Mouse (Mus musculus): ENCODE measurements at regions not wholly inside any gene's neighbourhood (a gene's known extent, or its start where the extent isn't known, plus 50 kb on each side); places are given as distances from the start of the nearest gene placed in this dataset.

GRCm38 (mm10) chr4:125399376-125400112 is 91.0 kb upstream of the Grik3 start:
- 88% methylated on average over 13 of the region's 13 CpGs for WGBS
- no peak overlapping the region for H3K4me3 ChIP-seq
- no peaks in the 10 kb centered on the region for H3K36me3 ChIP-seq
- no peak for DNase-seq (ENCODE audit: low spot score)
- H3K4me1 ChIP-seq: peaks cover 4% of the 10 kb centered on the region; the same call in 1 of the 2 replicates
- H3K9me3 ChIP-seq (replicated peaks): no peaks in the 10 kb centered on the region
- H3K27ac ChIP-seq: no peak overlapping the region
- H3K27me3 ChIP-seq (ENCODE audit: low read depth, poor library complexity, severe bottlenecking): peaks cover 61% of the 10 kb centered on the region

- H3K4me3 ChIP-seq: no peak overlapping the region
- H3K36me3 ChIP-seq: no peaks in the 10 kb centered on the region
- H3K27ac ChIP-seq: no peak overlapping the region
Measured at GRCm38 (mm10) chr4:125397007-125397461, 93.5 kb upstream of the Grik3 start.

GRCm38 (mm10) chr4:125391269-125391668 is 99.2 kb upstream of the Grik3 start:
- Histone ChIP-seq H3K36me3 (no peaks in the 10 kb centered on the region), H3K4me3 (no peak overlapping the region), H3K27me3 (ENCODE audit: low read depth, poor library complexity, severe bottlenecking) (peaks cover 29% of the 10 kb centered on the region; the same call in 1 of the 2 replicates), H3K4me1 (0 out of 2 replicates have a peak, but pooled peaks cover 3% of the 10 kb centered on the region), H3K27ac (no peak overlapping the region), H3K9me3 (replicated peaks) (no peaks in the 10 kb centered on the region)
- WGBS: 66% methylated on average over 6 of the region's 6 CpGs
- no peak for DNase-seq (ENCODE audit: low spot score)

More at GRCm38 (mm10) chr4:125397007-125397461, 93.5 kb upstream of the Grik3 start:
- 63% methylated on average over 12 of the region's 12 CpGs for WGBS
- Histone ChIP-seq H3K4me1 (0 out of 2 replicates have a peak, but pooled peaks cover 3% of the 10 kb centered on the region), H3K27me3 (ENCODE audit: low read depth, poor library complexity, severe bottlenecking) (peaks cover 54% of the 10 kb centered on the region), H3K9me3 (replicated peaks) (no peaks in the 10 kb centered on the region)
- DNase-seq (ENCODE audit: low spot score): no peak

GRCm38 (mm10) chr4:125385811-125386210 is 104.7 kb upstream of the Grik3 start:
- Histone ChIP-seq H3K27me3 (ENCODE audit: low read depth, poor library complexity, severe bottlenecking) (0 out of 2 replicates have a peak, but pooled peaks cover 2% of the 10 kb centered on the region), H3K27ac (no peak overlapping the region), H3K9me3 (replicated peaks) (no peaks in the 10 kb centered on the region), H3K4me1 (no peaks in the 10 kb centered on the region; the same call in 1 of the 2 replicates), H3K4me3 (no peak overlapping the region), H3K36me3 (no peaks in the 10 kb centered on the region)
- DNase-seq (ENCODE audit: low spot score): no peak
- 79% methylated on average over 4 of the region's 4 CpGs for WGBS

GRCm38 (mm10) chr4:125364011-125364410 is 126.5 kb upstream of the Grik3 start:
- 78% methylated on average over 9 of the region's 9 CpGs for WGBS
- H3K27me3 ChIP-seq (ENCODE audit: low read depth, poor library complexity, severe bottlenecking): 0 out of 2 replicates have a peak, but pooled peaks cover 3% of the 10 kb centered on the region
- no peaks in the 10 kb centered on the region for H3K9me3 ChIP-seq (replicated peaks)
- DNase-seq (ENCODE audit: low spot score): no peak
- H3K36me3 ChIP-seq: no peaks in the 10 kb centered on the region
- H3K4me3 ChIP-seq: no peak overlapping the region
- no peak overlapping the region for H3K27ac ChIP-seq
- H3K4me1 ChIP-seq: peaks cover 2% of the 10 kb centered on the region; the same call in 1 of the 2 replicates

- Histone ChIP-seq H3K4me3 (no peak overlapping the region), H3K4me1 (peaks cover 2% of the 10 kb centered on the region; the same call in 1 of the 2 replicates), H3K36me3 (no peaks in the 10 kb centered on the region), H3K27me3 (ENCODE audit: low read depth, poor library complexity, severe bottlenecking) (0 out of 2 replicates have a peak, but pooled peaks cover 4% of the 10 kb centered on the region), H3K27ac (no peak overlapping the region), H3K9me3 (replicated peaks) (no peaks in the 10 kb centered on the region)
- no peak for DNase-seq (ENCODE audit: low spot score)
- WGBS: 77% methylated on average over 18 of the region's 18 CpGs
Measured at GRCm38 (mm10) chr4:125361611-125362520, 128.6 kb upstream of the Grik3 start.

- 93% methylated on average over 2 of the region's 2 CpGs for WGBS
- no peaks in the 10 kb centered on the region for H3K9me3 ChIP-seq (replicated peaks)
- no peaks in the 10 kb centered on the region for H3K36me3 ChIP-seq
- H3K4me1 ChIP-seq: peaks cover 1% of the 10 kb centered on the region; the same call in 1 of the 2 replicates
- no peak overlapping the region for H3K27ac ChIP-seq
- 0 out of 2 replicates have a peak, but pooled peaks cover 9% of the 10 kb centered on the region for H3K27me3 ChIP-seq (ENCODE audit: low read depth, poor library complexity, severe bottlenecking)
- no peak for DNase-seq (ENCODE audit: low spot score)
- no peak overlapping the region for H3K4me3 ChIP-seq
Measured at GRCm38 (mm10) chr4:125358356-125358755, 132.1 kb upstream of the Grik3 start.

GRCm38 (mm10) chr4:125356441-125356840 is 134.1 kb upstream of the Grik3 start:
- Histone ChIP-seq H3K27me3 (ENCODE audit: low read depth, poor library complexity, severe bottlenecking) (0 out of 2 replicates have a peak, but pooled peaks cover 9% of the 10 kb centered on the region), H3K4me3 (no peak overlapping the region), H3K9me3 (replicated peaks) (no peaks in the 10 kb centered on the region), H3K27ac (no peak overlapping the region), H3K4me1 (no peaks in the 10 kb centered on the region), H3K36me3 (no peaks in the 10 kb centered on the region)
- WGBS: 32% methylated on average over 8 of the region's 8 CpGs
- DNase-seq (ENCODE audit: low spot score): no peak

- Histone ChIP-seq H3K4me3 (no peak overlapping the region), H3K36me3 (no peaks in the 10 kb centered on the region), H3K4me1 (no peaks in the 10 kb centered on the region), H3K27me3 (ENCODE audit: low read depth, poor library complexity, severe bottlenecking) (0 out of 2 replicates have a peak, but pooled peaks cover 9% of the 10 kb centered on the region), H3K9me3 (replicated peaks) (no peaks in the 10 kb centered on the region), H3K27ac (no peak overlapping the region)
- no peak for DNase-seq (ENCODE audit: low spot score)
- WGBS: 58% methylated on average over 3 of the region's 3 CpGs
Measured at GRCm38 (mm10) chr4:125354742-125355141, 135.8 kb upstream of the Grik3 start.

GRCm38 (mm10) chr4:125350056-125350455 is 140.4 kb upstream of the Grik3 start:
- Histone ChIP-seq H3K4me1 (no peaks in the 10 kb centered on the region), H3K27me3 (ENCODE audit: low read depth, poor library complexity, severe bottlenecking) (no peaks in the 10 kb centered on the region), H3K36me3 (no peaks in the 10 kb centered on the region), H3K4me3 (no peak overlapping the region), H3K27ac (no peak overlapping the region), H3K9me3 (replicated peaks) (no peaks in the 10 kb centered on the region)
- no peak for DNase-seq (ENCODE audit: low spot score)
- 77% methylated on average over 1 of the region's 1 CpGs for WGBS

- Histone ChIP-seq H3K36me3 (no peaks in the 10 kb centered on the region), H3K9me3 (replicated peaks) (no peaks in the 10 kb centered on the region), H3K27me3 (ENCODE audit: low read depth, poor library complexity, severe bottlenecking) (no peaks in the 10 kb centered on the region), H3K4me3 (no peak overlapping the region), H3K27ac (no peak overlapping the region), H3K4me1 (no peaks in the 10 kb centered on the region)
- WGBS: 68% methylated on average over 2 of the region's 2 CpGs
- DNase-seq (ENCODE audit: low spot score): no peak
Measured at GRCm38 (mm10) chr4:125339056-125339455, 151.4 kb upstream of the Grik3 start.

GRCm38 (mm10) chr4:125328806-125329205 is 161.7 kb upstream of the Grik3 start:
- Histone ChIP-seq H3K36me3 (no peaks in the 10 kb centered on the region), H3K27ac (no peak overlapping the region), H3K4me3 (no peak overlapping the region), H3K27me3 (ENCODE audit: low read depth, poor library complexity, severe bottlenecking) (no peaks in the 10 kb centered on the region), H3K9me3 (replicated peaks) (no peaks in the 10 kb centered on the region), H3K4me1 (no peaks in the 10 kb centered on the region)
- DNase-seq (ENCODE audit: low spot score): peak; percentile 53
- 38% methylated on average over 3 of the region's 3 CpGs for WGBS
